Mouse (Mus musculus): Measurements from ENCODE around the gene Icam5.

DNA sequence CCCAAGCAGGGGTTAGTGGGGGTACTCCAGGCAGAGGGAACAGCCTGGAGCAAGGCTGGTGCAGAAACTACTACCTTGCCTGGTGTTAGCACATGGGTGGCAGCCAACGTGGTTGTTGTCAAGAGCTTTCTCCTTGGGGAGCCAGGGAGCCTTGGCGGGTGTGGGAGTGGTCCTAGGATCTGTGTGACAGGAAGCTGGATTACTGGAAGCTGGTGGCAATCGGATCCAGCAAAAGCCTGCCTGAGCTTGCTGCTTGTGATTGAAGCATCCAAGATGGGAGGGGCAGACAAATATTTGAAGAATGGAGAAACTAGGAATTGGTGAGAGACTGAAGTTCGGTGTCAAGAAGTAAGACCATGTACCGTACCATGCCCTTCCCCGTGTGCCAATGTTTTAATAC lies 9.6 kb upstream of the Icam5 start:
- TF ChIP-seq TAL1 (conservative IDR thresholded peaks at IDR 0.05; ENCODE audit: low read depth, low read length) (no peak), CTCF (IDR thresholded peaks at IDR 0.05; ENCODE audit: low read depth, low read length) (no peak), GATA1 (IDR thresholded peaks at IDR 0.05; ENCODE audit: borderline replicate concordance, low read length) (no peak)

Data from G1E (cell line).